Mouse (Mus musculus) kidney, postnatal 25 days (tissue): ENCODE data around the gene Tmem86b.

Source experiments
- DNase-seq, 2 experiments: peaks; one replicate each; pipeline ENCODE4 v3.0.0; 2021; ENCODE audit warnings: mixed read lengths in 2 of 2

Tmem86b gene

GRCm38 (mm10) chr7:4631031-4631430, at the start of gene Tmem86b:
Tmem86b (minus strand) TSS chr7:4631422.
- DNase-seq: peak; percentile 79 to 89

- no peak for DNase-seq
Observed at GRCm38 (mm10) chr7:4675200-4675599, 44.0 kb upstream of the Tmem86b start.

GRCm38 (mm10) chr7:4674114-4674731, 43.0 kb upstream of the Tmem86b start:
- no peak for DNase-seq

GRCm38 (mm10) chr7:4671956-4672355, 40.7 kb upstream of the Tmem86b start:
- DNase-seq: peak; percentile 61 to 75

- no peak for DNase-seq
Observed at GRCm38 (mm10) chr7:4670655-4671255, 39.5 kb upstream of the Tmem86b start.

- no peak for DNase-seq
Observed at GRCm38 (mm10) chr7:4669156-4669555, 37.9 kb upstream of the Tmem86b start.

- no peak for DNase-seq
Observed at GRCm38 (mm10) chr7:4668506-4668905, 37.3 kb upstream of the Tmem86b start.

- no peak for DNase-seq
Observed at GRCm38 (mm10) chr7:4666871-4667270, 35.6 kb upstream of the Tmem86b start.

- DNase-seq: no peak
Observed at GRCm38 (mm10) chr7:4663742-4664141, 32.5 kb upstream of the Tmem86b start.

GRCm38 (mm10) chr7:4663179-4663578, 32.0 kb upstream of the Tmem86b start:
- DNase-seq: no peak

GRCm38 (mm10) chr7:4659911-4660443, 28.8 kb upstream of the Tmem86b start:
- no peak for DNase-seq

GRCm38 (mm10) chr7:4658912-4659551, 27.8 kb upstream of the Tmem86b start, which contains the start of gene Ppp6r1:
Ppp6r1 (minus strand) TSS chr7:4659019.
- DNase-seq: peak; percentile 98 to 99

GRCm38 (mm10) chr7:4658128-4658907, 27.1 kb upstream of the Tmem86b start:
- peak in 1 of 2 experiments; percentile 7 for DNase-seq

- peak; percentile 25 to 47 for DNase-seq
Observed at GRCm38 (mm10) chr7:4657521-4658127, 26.4 kb upstream of the Tmem86b start.

- DNase-seq: no peak
Observed at GRCm38 (mm10) chr7:4656818-4657217, 25.6 kb upstream of the Tmem86b start.

GRCm38 (mm10) chr7:4655916-4656315, 24.7 kb upstream of the Tmem86b start:
- DNase-seq: no peak

GRCm38 (mm10) chr7:4655393-4655792, 24.2 kb upstream of the Tmem86b start:
- no peak for DNase-seq

GRCm38 (mm10) chr7:4654221-4654620, 23.0 kb upstream of the Tmem86b start:
- no peak for DNase-seq

GRCm38 (mm10) chr7:4653780-4654179, 22.6 kb upstream of the Tmem86b start:
- peak in 1 of 2 experiments; percentile 19 for DNase-seq

- DNase-seq: no peak
Observed at GRCm38 (mm10) chr7:4653351-4653750, 22.1 kb upstream of the Tmem86b start.

GRCm38 (mm10) chr7:4652726-4653125, 21.5 kb upstream of the Tmem86b start:
- DNase-seq: no peak

GRCm38 (mm10) chr7:4651581-4651980, 20.4 kb upstream of the Tmem86b start:
- DNase-seq: peak in 1 of 2 experiments; percentile 20

- no peak for DNase-seq
Observed at GRCm38 (mm10) chr7:4647992-4648391, 16.8 kb upstream of the Tmem86b start.
